Mouse (Mus musculus): ENCODE data around the gene Gm45062. TPM values are rescaled to one million over a fixed set of nuclear protein-coding genes. Genes with fewer than 3 reads are reported as not detected.

Gm45062 gene
- total and polyA plus RNA-seq, 2 experiments from 2014 or later: 1.4 to 5.4 TPM

- no peaks in the 10 kb centered on the region for H3K4me1 ChIP-seq (ENCODE audit: insufficient read depth)
- 93% methylated on average over 5 of the region's 5 CpGs for WGBS
- ATAC-seq: no peak
These were observed 285.6 kb downstream of the Gm45062 start for GRCm38 (mm10) chr6:8544822-8545221.

GRCm38 (mm10) chr6:8545780-8546179, 286.5 kb downstream of the Gm45062 start:
- 94% methylated on average over 7 of the region's 7 CpGs for WGBS
- Histone ChIP-seq H3K27ac (ENCODE audit: low read depth, low read length) (no peak overlapping the region), H3K4me3 (ENCODE audit: low read depth, low read length) (no peak overlapping the region), H3K27me3 (ENCODE audit: insufficient read depth, low read length) (no peaks in the 10 kb centered on the region), H3K4me1 (ENCODE audit: insufficient read depth) (no peaks in the 10 kb centered on the region), H3K9me3 (ENCODE audit: low read length) (no peaks in the 10 kb centered on the region), H3K9ac (no peak overlapping the region), H3K36me3 (ENCODE audit: insufficient read depth) (peaks cover 4% of the 10 kb centered on the region; the same call in 1 of the 2 replicates), H3K4me2 (ENCODE audit: low read depth) (no peak overlapping the region)
- TF ChIP-seq CTCF (IDR thresholded peaks at IDR 0.05; ENCODE audit: low read depth): no peak
- ATAC-seq (no peak), DNase-seq (no peak)

More at GRCm38 (mm10) chr6:8544822-8545221, 285.6 kb downstream of the Gm45062 start:
- Histone ChIP-seq H3K9me3 (ENCODE audit: low read length) (no peaks in the 10 kb centered on the region), H3K9ac (no peak overlapping the region), H3K36me3 (ENCODE audit: insufficient read depth) (peaks cover 4% of the 10 kb centered on the region; the same call in 1 of the 2 replicates), H3K27me3 (ENCODE audit: insufficient read depth, low read length) (no peaks in the 10 kb centered on the region), H3K4me2 (ENCODE audit: low read depth) (no peak overlapping the region), H3K4me3 (ENCODE audit: low read depth, low read length) (no peak overlapping the region), H3K27ac (ENCODE audit: low read depth, low read length) (no peak overlapping the region)
- no peak for TF ChIP-seq CTCF (IDR thresholded peaks at IDR 0.05; ENCODE audit: low read depth)
- no peak for DNase-seq

- Histone ChIP-seq H3K4me3 (ENCODE audit: low read depth, low read length) (no peak overlapping the region), H3K36me3 (ENCODE audit: insufficient read depth) (no peaks in the 10 kb centered on the region), H3K4me2 (ENCODE audit: low read depth) (no peak overlapping the region), H3K27ac (ENCODE audit: low read depth, low read length) (no peak overlapping the region), H3K9ac (no peak overlapping the region), H3K27me3 (ENCODE audit: insufficient read depth, low read length) (no peaks in the 10 kb centered on the region), H3K4me1 (ENCODE audit: insufficient read depth) (no peaks in the 10 kb centered on the region), H3K9me3 (ENCODE audit: low read length) (no peaks in the 10 kb centered on the region)
- DNase-seq (no peak), ATAC-seq (no peak)
- no peak for TF ChIP-seq CTCF (IDR thresholded peaks at IDR 0.05; ENCODE audit: low read depth)
- 85% methylated on average over 2 of the region's 2 CpGs for WGBS
These were observed 291.9 kb downstream of the Gm45062 start for GRCm38 (mm10) chr6:8551155-8551554.

- Histone ChIP-seq H3K4me2 (ENCODE audit: low read depth) (no peak overlapping the region), H3K4me1 (ENCODE audit: insufficient read depth) (no peaks in the 10 kb centered on the region), H3K27me3 (ENCODE audit: insufficient read depth, low read length) (no peaks in the 10 kb centered on the region), H3K9ac (no peak overlapping the region), H3K4me3 (ENCODE audit: low read depth, low read length) (no peak overlapping the region), H3K27ac (ENCODE audit: low read depth, low read length) (no peak overlapping the region), H3K36me3 (ENCODE audit: insufficient read depth) (0 out of 2 replicates have a peak, but pooled peaks cover 5% of the 10 kb centered on the region), H3K9me3 (ENCODE audit: low read length) (no peaks in the 10 kb centered on the region)
- TF ChIP-seq CTCF (IDR thresholded peaks at IDR 0.05; ENCODE audit: low read depth): no peak
- 66% methylated on average over 5 of the region's 5 CpGs for WGBS
- DNase-seq (no peak), ATAC-seq (peak; percentile 29; the same call in 1 of the 2 replicates)
These were observed 297.8 kb downstream of the Gm45062 start for GRCm38 (mm10) chr6:8556849-8557571.

GRCm38 (mm10) chr6:8560682-8561081, 301.4 kb downstream of the Gm45062 start:
- Histone ChIP-seq H3K36me3 (ENCODE audit: insufficient read depth) (peaks cover 11% of the 10 kb centered on the region; the same call in 1 of the 2 replicates), H3K4me2 (ENCODE audit: low read depth) (no peak overlapping the region), H3K9ac (no peak overlapping the region), H3K4me3 (ENCODE audit: low read depth, low read length) (no peak overlapping the region), H3K27ac (ENCODE audit: low read depth, low read length) (no peak overlapping the region), H3K27me3 (ENCODE audit: insufficient read depth, low read length) (no peaks in the 10 kb centered on the region), H3K4me1 (ENCODE audit: insufficient read depth) (no peaks in the 10 kb centered on the region), H3K9me3 (ENCODE audit: low read length) (no peaks in the 10 kb centered on the region)
- no peak for ATAC-seq
- no peak for DNase-seq
- 90% methylated on average over 2 of the region's 2 CpGs for WGBS
- no peak for TF ChIP-seq CTCF (IDR thresholded peaks at IDR 0.05; ENCODE audit: low read depth)

GRCm38 (mm10) chr6:8582377-8582776, 323.1 kb downstream of the Gm45062 start:
- WGBS: 89% methylated on average over 9 of the region's 9 CpGs
- Histone ChIP-seq H3K36me3 (ENCODE audit: insufficient read depth) (no peaks in the 10 kb centered on the region), H3K9me3 (ENCODE audit: low read length) (no peaks in the 10 kb centered on the region), H3K4me1 (ENCODE audit: insufficient read depth) (no peaks in the 10 kb centered on the region; the same call in 1 of the 2 replicates), H3K9ac (no peak overlapping the region), H3K4me2 (ENCODE audit: low read depth) (no peak overlapping the region), H3K27ac (ENCODE audit: low read depth, low read length) (no peak overlapping the region), H3K4me3 (ENCODE audit: low read depth, low read length) (no peak overlapping the region), H3K27me3 (ENCODE audit: insufficient read depth, low read length) (no peaks in the 10 kb centered on the region)
- TF ChIP-seq CTCF (IDR thresholded peaks at IDR 0.05; ENCODE audit: low read depth): no peak
- DNase-seq (no peak), ATAC-seq (peak; percentile 55)

GRCm38 (mm10) chr6:8583892-8584291, 324.6 kb downstream of the Gm45062 start:
- no peak overlapping the region for H3K27ac ChIP-seq (ENCODE audit: low read depth, low read length)
- no peak overlapping the region for H3K4me2 ChIP-seq (ENCODE audit: low read depth)
- H3K9me3 ChIP-seq (ENCODE audit: low read length): no peaks in the 10 kb centered on the region
- no peak for TF ChIP-seq CTCF (IDR thresholded peaks at IDR 0.05; ENCODE audit: low read depth)
- no peak overlapping the region for H3K9ac ChIP-seq
- 93% methylated on average over 3 of the region's 3 CpGs for WGBS
- ATAC-seq (no peak), DNase-seq (no peak)
- no peaks in the 10 kb centered on the region; the same call in 1 of the 2 replicates for H3K4me1 ChIP-seq (ENCODE audit: insufficient read depth)
- no peak overlapping the region for H3K4me3 ChIP-seq (ENCODE audit: low read depth, low read length)
- no peaks in the 10 kb centered on the region for H3K36me3 ChIP-seq (ENCODE audit: insufficient read depth)
- H3K27me3 ChIP-seq (ENCODE audit: insufficient read depth, low read length): no peaks in the 10 kb centered on the region
